Mouse (Mus musculus) T-helper 17 cell (primary cell): ENCODE measurements around the gene Defa30.
"Not testable (repeated sequence)": the region's sequence is repeated elsewhere in the genome, so short reads cannot be mapped to it uniquely, and the experiment has no call there.

Source experiments
- in situ Hi-C, 2 experiments: fragments of 300-600 bp; cut with MboI, MseI; formaldehyde crosslinking; loops; 1 replicate in 1 of 2; 2 replicates in 1 of 2; pipeline ENCODE4 v1.15.1; 2025; ENCODE audit warnings: high pct_unique_total_duplicates in 2 of 2

Gene Defa30

DNA sequence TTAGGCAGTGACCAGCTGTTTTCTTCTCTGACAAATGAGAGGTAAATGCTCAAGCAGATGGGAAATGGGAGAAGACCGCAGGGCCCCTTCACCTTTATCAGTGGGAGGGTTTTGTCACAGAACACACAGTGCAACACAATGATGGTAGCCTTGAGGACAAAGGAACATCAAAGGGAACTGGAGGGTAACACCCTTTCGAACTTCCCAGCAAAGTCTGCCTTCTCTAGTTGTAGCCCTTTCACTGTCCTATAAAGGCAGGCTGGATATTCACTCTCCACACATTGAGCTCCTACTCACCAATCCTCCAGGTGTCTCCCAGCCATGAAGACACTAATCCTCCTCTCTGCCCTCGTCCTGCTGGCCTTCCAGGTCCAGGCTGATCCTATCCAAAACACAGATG lies at the start of gene Defa30:
TSS of gene Defa30 (plus strand) at position 301 of the 400 bp plus-strand sequence.
- in situ Hi-C loops: not testable (repeated sequence)

DNA sequence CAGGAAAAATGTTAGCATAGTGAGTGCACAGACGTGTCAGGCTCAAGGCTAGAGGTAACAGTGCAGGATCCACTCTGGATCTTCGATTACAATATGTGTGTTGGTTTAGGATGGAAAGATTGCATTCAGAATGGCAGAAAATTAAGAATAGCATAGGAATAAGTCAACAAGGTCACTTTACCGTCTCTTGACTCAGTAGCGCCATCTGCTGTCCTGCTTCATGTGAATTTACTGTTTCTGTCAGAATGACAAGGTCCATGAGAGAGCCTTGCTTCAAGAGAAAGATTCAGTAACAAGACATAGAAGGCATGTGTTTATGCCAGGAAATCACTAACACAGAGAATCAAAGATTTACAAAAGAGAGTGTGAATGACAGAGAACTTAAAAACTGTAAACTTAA lies 41.3 kb upstream of the Defa30 start:
- in situ Hi-C loops: no loop called here

DNA sequence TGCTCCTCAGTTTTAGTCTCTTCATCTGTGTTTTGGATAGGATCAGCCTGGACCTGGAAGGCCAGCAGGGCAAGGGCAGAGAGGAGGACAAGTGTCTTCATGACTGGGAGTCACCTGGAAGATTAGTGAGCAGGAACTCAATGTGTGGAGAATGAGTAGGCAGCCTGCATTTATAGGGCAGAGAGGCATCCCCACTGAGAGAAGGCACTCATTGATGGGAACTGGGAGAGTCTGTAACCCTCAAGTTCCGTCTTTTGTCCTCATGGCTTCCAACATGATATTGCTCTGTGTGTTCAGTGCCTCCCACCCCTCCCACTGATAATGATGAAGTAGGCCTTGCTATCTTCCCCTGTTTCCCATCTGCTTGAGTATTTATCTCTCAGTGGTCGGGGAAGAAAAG lies 38.5 kb upstream of the Defa30 start, which contains the start of gene Gm14851:
TSS of gene Gm14851 (minus strand) at position 101 of the 400 bp plus-strand sequence.
- in situ Hi-C loops: not testable (repeated sequence)

DNA sequence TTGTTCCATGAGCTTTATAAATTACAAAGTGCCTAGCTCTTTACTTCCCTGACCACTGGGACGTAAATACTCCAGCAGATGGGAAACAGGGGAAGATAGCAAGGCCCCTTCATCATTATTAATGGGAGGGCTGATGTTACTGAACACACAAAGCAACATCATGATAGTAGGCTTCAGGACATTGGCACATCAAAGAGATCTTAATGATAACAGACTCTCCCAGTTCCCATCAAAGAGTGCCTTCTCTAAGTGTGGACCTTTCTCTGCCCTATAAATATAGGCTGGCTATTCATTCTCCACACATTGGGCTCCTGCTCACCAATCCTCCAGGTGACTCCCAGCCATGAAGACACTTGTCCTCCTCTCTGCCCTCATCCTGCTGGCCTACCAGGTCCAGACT lies 27.5 kb downstream of the Defa30 start, which contains the start of gene Defa22:
TSS of gene Defa22 (plus strand) at position 301 of the 400 bp plus-strand sequence.
- in situ Hi-C loops: loop anchor here (10.0 kb wide), 1 partner anchor 147 kb away; no protein-coding TSS in a partner anchor
